Mouse (Mus musculus) neural tube, embryonic 12.5 days (tissue): Measurements from ENCODE around the gene Wdr19. TPM values are rescaled to one million over a fixed set of nuclear protein-coding genes. Genes with fewer than 3 reads are reported as not detected.
A peak's percentile ranks its signal among the peaks of the same experiment; 100 is the strongest.

ENCODE experiments used
- ATAC-seq: fragments of 200-750 bp; cut with Nextera tagmentation; 2 replicates; pipeline ENCODE4 v1.8.0; 2017; ENCODE audit warnings: low read depth, mild to moderate bottlenecking, moderate TSS enrichment, moderate library complexity; ENCODE audit not compliant: low FRiP score
- H3K27ac ChIP-seq: fragments of 300-500 bp; sonication (generic); 2 replicates; pipeline ENCODE4 v1.5.1; 2016
- H3K27me3 ChIP-seq: fragments of 300-500 bp; sonication (generic); replicated peaks from 2 replicates; pipeline ENCODE4 v1.6.1; 2016; ENCODE audit warnings: mild to moderate bottlenecking
- H3K36me3 ChIP-seq: fragments of 300-500 bp; sonication (generic); 2 replicates; pipeline ENCODE4 v1.6.1; 2016; ENCODE audit warnings: mild to moderate bottlenecking
- H3K4me1 ChIP-seq: fragments of 300-500 bp; sonication (generic); 2 replicates; pipeline ENCODE4 v1.6.1; 2016
- H3K4me2 ChIP-seq: fragments of 300-500 bp; sonication (generic); replicated peaks from 2 replicates; pipeline ENCODE4 v1.6.1; 2016; ENCODE audit warnings: mild to moderate bottlenecking
- H3K4me3 ChIP-seq: fragments of 300-500 bp; sonication (generic); 2 replicates; pipeline ENCODE4 v1.5.1; 2016
- H3K9ac ChIP-seq: fragments of 300-500 bp; sonication (generic); 2 replicates; pipeline ENCODE4 v1.6.1; 2016; ENCODE audit warnings: mild to moderate bottlenecking
- H3K9me3 ChIP-seq: fragments of 300-500 bp; sonication (generic); 2 replicates; pipeline ENCODE4 v1.6.1; 2016; ENCODE audit warnings: mild to moderate bottlenecking
- WGBS: fragments of 180-500 bp; shearing (Covaris S2); methylation state at CpG from one replicate; pipeline ENCODE4 v1.1.7; 2016; 5-methylcytosine and 5-hydroxymethylcytosine counted together
- polyA plus RNA-seq: library from polyadenylated mRNA; unstranded; fragments of >200 nt; fragmentation: Nextera tagmentation; extraction: Ambion mirVana; gene quantifications from 2 replicates; pipeline ENCODE4 v1.2.1, GENCODE M21; 2016

Wdr19 gene
- polyA plus RNA-seq, 1 experiment from 2014 or later: 15.4 TPM

DNA sequence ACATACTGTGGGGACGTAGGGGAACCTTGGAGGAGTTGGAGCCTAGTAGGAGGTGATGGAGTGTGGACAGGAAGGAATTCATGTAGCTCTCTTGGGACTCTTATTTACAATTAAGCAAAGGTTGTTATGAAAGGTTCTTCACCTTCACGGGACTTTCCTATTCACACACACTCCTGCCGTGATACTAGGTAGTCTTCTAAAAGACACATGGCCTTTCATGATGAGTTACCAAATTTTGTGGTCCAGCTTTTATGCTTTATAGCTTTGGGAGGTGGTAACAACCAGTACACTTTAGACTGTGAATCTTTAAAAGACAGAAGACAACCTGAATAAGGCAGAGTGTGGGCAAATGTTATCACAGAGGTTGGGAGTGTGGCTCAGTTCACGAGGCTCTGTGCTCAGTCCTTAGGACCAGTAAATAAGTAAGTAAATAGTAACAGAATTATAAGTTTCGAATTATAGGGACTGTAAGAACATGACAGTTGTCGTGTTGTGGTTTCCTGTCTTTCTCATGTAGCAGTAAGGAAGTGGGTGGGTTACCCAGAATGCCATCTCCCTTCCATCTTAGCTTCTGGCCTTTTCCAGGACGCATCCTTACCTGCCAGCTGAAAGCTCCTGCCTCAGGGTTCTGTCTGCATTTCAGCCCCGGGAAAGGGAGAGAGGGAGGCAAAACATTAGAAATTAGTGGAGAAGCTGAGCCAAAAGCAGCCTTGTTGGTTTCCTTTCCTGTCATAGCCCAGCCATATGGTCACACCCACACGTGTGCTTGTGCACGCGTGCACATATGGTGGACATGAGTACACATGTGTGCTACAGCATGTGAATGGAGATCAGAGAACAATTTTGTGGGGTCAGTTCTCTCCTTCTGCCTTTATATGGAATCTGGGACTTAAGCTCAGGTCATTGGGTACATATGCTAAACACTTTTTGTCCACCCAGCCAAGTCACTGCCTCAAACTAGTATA is 18.1 kb downstream of the Wdr19 start:
- ATAC-seq: no peak
- H3K36me3 ChIP-seq: peaks cover 2% of the 10 kb centered on the region; the same call in 1 of the 2 replicates

GRCm38 (mm10) chr5:65221037-65221436 is 21.5 kb downstream of the Wdr19 start:
- H3K27ac ChIP-seq: no peak overlapping the region
- H3K36me3 ChIP-seq: peaks cover 20% of the 10 kb centered on the region; the same call in 1 of the 2 replicates
- WGBS: 90% methylated on average over 7 of the region's 7 CpGs
- H3K4me2 ChIP-seq: no peak overlapping the region
- H3K4me3 ChIP-seq: no peak overlapping the region
- no peak for ATAC-seq
- H3K9me3 ChIP-seq: no peaks in the 10 kb centered on the region
- H3K27me3 ChIP-seq: no peaks in the 10 kb centered on the region
- no peaks in the 10 kb centered on the region for H3K4me1 ChIP-seq
- H3K9ac ChIP-seq: no peak overlapping the region

More for the DNA sequence above, 18.1 kb downstream of the Wdr19 start:
- Histone ChIP-seq H3K9ac (no peak overlapping the region), H3K27ac (no peak overlapping the region), H3K9me3 (no peaks in the 10 kb centered on the region), H3K4me3 (no peak overlapping the region), H3K27me3 (no peaks in the 10 kb centered on the region), H3K4me2 (no peak overlapping the region), H3K4me1 (no peaks in the 10 kb centered on the region)
- 91% methylated on average over 11 of the region's 11 CpGs for WGBS

- no peaks in the 10 kb centered on the region for H3K4me1 ChIP-seq
- H3K9ac ChIP-seq: no peak overlapping the region
- ATAC-seq: no peak
- H3K36me3 ChIP-seq: peaks cover 43% of the 10 kb centered on the region
- 87% methylated on average over 5 of the region's 5 CpGs for WGBS
- no peak overlapping the region for H3K27ac ChIP-seq
- H3K4me3 ChIP-seq: no peak overlapping the region
- no peaks in the 10 kb centered on the region for H3K27me3 ChIP-seq
- no peak overlapping the region for H3K4me2 ChIP-seq
- no peaks in the 10 kb centered on the region for H3K9me3 ChIP-seq
Measured at GRCm38 (mm10) chr5:65224056-65224455, 24.6 kb downstream of the Wdr19 start.

- Histone ChIP-seq H3K4me2 (no peak overlapping the region), H3K27me3 (no peaks in the 10 kb centered on the region), H3K27ac (no peak overlapping the region), H3K4me1 (no peaks in the 10 kb centered on the region), H3K9ac (no peak overlapping the region), H3K36me3 (peaks cover 36% of the 10 kb centered on the region), H3K4me3 (no peak overlapping the region), H3K9me3 (no peaks in the 10 kb centered on the region)
- 82% methylated on average over 12 of the region's 12 CpGs for whole genome bisulfite sequencing
- no peak for ATAC-seq
Measured at GRCm38 (mm10) chr5:65231289-65232003, 31.9 kb downstream of the Wdr19 start.

DNA sequence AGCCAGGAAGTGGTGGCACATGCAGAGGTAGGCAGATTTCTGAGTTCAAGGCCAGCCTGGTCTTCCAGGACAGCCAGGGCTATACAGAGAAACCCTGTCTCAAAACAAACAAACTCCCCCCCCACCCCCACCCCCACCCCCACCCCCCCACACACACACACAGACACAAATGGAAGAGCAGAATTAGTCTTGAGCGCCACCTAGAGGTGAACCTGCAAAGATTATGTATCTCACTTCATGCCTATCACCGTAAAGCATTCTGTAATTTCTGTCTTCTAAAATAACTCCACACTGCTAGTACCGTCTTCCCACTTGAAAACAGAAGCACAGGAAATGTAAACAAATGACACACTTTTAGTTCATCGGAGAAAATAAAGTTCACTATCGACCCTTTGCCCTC is 43.2 kb downstream of the Wdr19 start:
- Histone ChIP-seq H3K9me3 (no peaks in the 10 kb centered on the region), H3K27me3 (no peaks in the 10 kb centered on the region), H3K9ac (no peak overlapping the region), H3K4me1 (no peaks in the 10 kb centered on the region), H3K27ac (no peak overlapping the region), H3K36me3 (peaks cover 8% of the 10 kb centered on the region), H3K4me2 (no peak overlapping the region), H3K4me3 (no peak overlapping the region)
- ATAC-seq: 0 out of 2 replicates have a peak, but pooled peaks have one; percentile 13
- WGBS: 59% methylated on average over 5 of the region's 5 CpGs

- Histone ChIP-seq H3K4me2 (no peak overlapping the region), H3K36me3 (peaks cover 13% of the 10 kb centered on the region), H3K9ac (no peak overlapping the region), H3K4me1 (no peaks in the 10 kb centered on the region), H3K27me3 (no peaks in the 10 kb centered on the region), H3K9me3 (no peaks in the 10 kb centered on the region), H3K27ac (no peak overlapping the region), H3K4me3 (no peak overlapping the region)
- no peak for ATAC-seq
- 97% methylated on average over 3 of the region's 3 CpGs for WGBS
Measured at GRCm38 (mm10) chr5:65247296-65247695, 47.8 kb downstream of the Wdr19 start.

DNA sequence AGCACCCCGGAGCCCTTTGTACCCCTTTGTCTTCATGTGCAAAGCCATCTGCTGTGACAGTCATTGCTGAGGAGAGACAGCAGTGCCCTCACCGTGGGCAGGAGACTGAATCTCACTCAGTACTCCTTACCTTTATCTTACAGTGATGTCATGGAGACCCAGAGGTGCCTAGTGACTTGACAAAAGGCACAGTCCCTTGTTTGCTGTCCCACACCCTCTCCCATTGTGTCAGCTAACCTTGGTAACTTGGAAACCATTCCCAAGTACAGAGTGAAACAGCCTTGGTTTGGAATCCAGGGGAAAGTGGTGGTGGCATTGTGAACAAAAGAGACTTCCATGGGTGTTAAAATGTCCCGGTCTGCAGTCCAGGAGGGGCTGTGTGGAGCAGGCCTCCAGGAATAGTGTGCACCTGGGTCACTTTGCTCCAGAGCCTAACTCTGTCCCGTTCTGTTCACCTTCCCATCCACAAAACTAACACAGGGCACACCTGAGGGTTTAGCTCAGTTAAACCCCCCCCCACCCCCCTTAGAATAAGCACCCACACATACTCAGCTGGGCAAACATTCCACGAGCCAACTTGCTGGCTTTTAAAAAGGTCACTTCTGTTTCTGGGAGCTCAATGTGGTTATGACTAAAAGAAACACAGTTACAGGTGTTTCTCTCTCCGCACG is 50.8 kb downstream of the Wdr19 start:
- H3K4me2 ChIP-seq: no peak overlapping the region
- no peaks in the 10 kb centered on the region for H3K4me1 ChIP-seq
- no peak overlapping the region for H3K4me3 ChIP-seq
- H3K9ac ChIP-seq: no peak overlapping the region
- WGBS: 65% methylated on average over 7 of the region's 7 CpGs
- ATAC-seq: no peak
- H3K36me3 ChIP-seq: peaks cover 16% of the 10 kb centered on the region
- H3K9me3 ChIP-seq: no peaks in the 10 kb centered on the region
- no peaks in the 10 kb centered on the region for H3K27me3 ChIP-seq
- H3K27ac ChIP-seq: no peak overlapping the region

- Histone ChIP-seq H3K36me3 (peaks cover 54% of the 10 kb centered on the region), H3K9me3 (no peaks in the 10 kb centered on the region), H3K4me3 (no peak overlapping the region), H3K4me2 (no peak overlapping the region), H3K27ac (no peak overlapping the region), H3K9ac (no peak overlapping the region), H3K4me1 (no peaks in the 10 kb centered on the region), H3K27me3 (no peaks in the 10 kb centered on the region)
- WGBS: 92% methylated on average over 14 of the region's 14 CpGs
- ATAC-seq: no peak
Measured at GRCm38 (mm10) chr5:65257910-65258505, 58.5 kb downstream of the Wdr19 start.

GRCm38 (mm10) chr5:65273966-65274365 is 74.5 kb downstream of the Wdr19 start:
- no peaks in the 10 kb centered on the region for H3K9me3 ChIP-seq
- H3K27me3 ChIP-seq: no peaks in the 10 kb centered on the region
- no peaks in the 10 kb centered on the region for H3K4me1 ChIP-seq
- H3K4me2 ChIP-seq: no peak overlapping the region
- no peak overlapping the region for H3K4me3 ChIP-seq
- ATAC-seq: no peak
- H3K36me3 ChIP-seq: peaks cover 48% of the 10 kb centered on the region
- H3K27ac ChIP-seq: no peak overlapping the region
- WGBS: 88% methylated on average over 3 of the region's 3 CpGs
- no peak overlapping the region for H3K9ac ChIP-seq

GRCm38 (mm10) chr5:65279133-65279651 is 79.7 kb downstream of the Wdr19 start:
- Histone ChIP-seq H3K4me1 (no peaks in the 10 kb centered on the region), H3K27ac (no peak overlapping the region), H3K9ac (no peak overlapping the region), H3K4me2 (no peak overlapping the region), H3K9me3 (no peaks in the 10 kb centered on the region), H3K27me3 (no peaks in the 10 kb centered on the region), H3K36me3 (peaks cover 38% of the 10 kb centered on the region), H3K4me3 (no peak overlapping the region)
- no peak for ATAC-seq
- 91% methylated on average over 6 of the region's 6 CpGs for WGBS

- Histone ChIP-seq H3K27me3 (no peaks in the 10 kb centered on the region), H3K27ac (no peak overlapping the region), H3K4me3 (no peak overlapping the region), H3K36me3 (peaks cover 43% of the 10 kb centered on the region), H3K4me1 (no peaks in the 10 kb centered on the region), H3K4me2 (no peak overlapping the region), H3K9me3 (no peaks in the 10 kb centered on the region), H3K9ac (no peak overlapping the region)
- 95% methylated on average over 3 of the region's 3 CpGs for WGBS
- no peak for ATAC-seq
Measured at GRCm38 (mm10) chr5:65281216-65281615, 81.7 kb downstream of the Wdr19 start.
